In genomic region chr7:19632720-19633119, GRCm38 (mm10) we compare ENCODE assay signal across 37 mouse cellular contexts. TPM values are rescaled to one million over a fixed set of nuclear protein-coding genes. Genes with fewer than 3 reads are reported as not detected.
DNase-seq lines count a peak whose midpoint lies in the region; ATAC-seq and TF ChIP-seq lines count a peak whose summit lies in the region.
"Had no signal": no experiment of that assay in that cellular context is flagged by ENCODE, and none has a peak within 500 bp of the region (broad histone marks: within the 10 kb centered on the region; RNA-seq: fewer than 3 reads in every experiment).

No protein-coding gene starts in this region.

- peaks cover 4 to 13% of the 10 kb centered on the region in 2 experiments for H3K4me1 ChIP-seq in MEL (ENCODE audit: control insufficient read depth in 1 of 2, insufficient read depth in 2 of 2, low read length in 2 of 2)
- H3K4me1 ChIP-seq in liver, embryonic 11.5 days (replicated peaks; ENCODE audit: control insufficient read depth, insufficient read depth, low read length): peaks cover 24% of the 10 kb centered on the region
- H3K4me1 ChIP-seq in liver, embryonic 16.5 days (ENCODE audit: control insufficient read depth, low read depth, low read length): peaks cover 39% of the 10 kb centered on the region
- H3K4me1 ChIP-seq in hindbrain, embryonic 16.5 days (ENCODE audit: control insufficient read depth, insufficient read depth, low read depth, low read length): no peaks in the 10 kb centered on the region; the same call in 1 of the 2 replicates
- peaks cover 11% of the 10 kb centered on the region for H3K4me1 ChIP-seq in midbrain, embryonic 13.5 days (replicated peaks)
- H3K4me1 ChIP-seq: embryonic facial prominence, embryonic 12.5 days had no signal

- peak overlapping the region; percentile 17; the same call in 1 of the 2 replicates for H3K27ac ChIP-seq in MEL (ENCODE audit: control insufficient read depth, low read depth, low read length)
- peak overlapping the region; percentile 72 for H3K27ac ChIP-seq in liver, embryonic 11.5 days (ENCODE audit: low read depth, low read length)
- peak overlapping the region; percentile 50 for H3K27ac ChIP-seq in liver, embryonic 16.5 days (ENCODE audit: low read length)
- H3K27ac ChIP-seq in hindbrain, embryonic 16.5 days (ENCODE audit: low read depth, low read length): no peak overlapping the region
- no peak overlapping the region for H3K27ac ChIP-seq in midbrain, embryonic 13.5 days
- H3K27ac ChIP-seq: embryonic facial prominence, embryonic 12.5 days; forebrain, embryonic 12.5 days; hindbrain, embryonic 12.5 days; left cerebral cortex, adult 2 months; limb, embryonic 12.5 days; neural tube, embryonic 13.5 days had no signal

- ATAC-seq in liver, embryonic 11.5 days (replicated peaks; ENCODE audit: low FRiP score): peak; percentile 73
- ATAC-seq in liver, embryonic 16.5 days (ENCODE audit: low read depth): peak; percentile 47
- ATAC-seq in hindbrain, embryonic 16.5 days: no peak
- ATAC-seq in midbrain, embryonic 13.5 days: no peak
- ATAC-seq in activated CD4-positive, CD25-positive, alpha-beta regulatory T cell, adult 4 months: no peak
- ATAC-seq: forebrain, postnatal 0 days; intestine, embryonic 16.5 days; lung, postnatal 0 days had no signal

- no peak for TF ChIP-seq CTCF in MEL (IDR thresholded peaks at IDR 0.05 in 2 of 3, conservative IDR thresholded peaks at IDR 0.05 in 1 of 3; ENCODE audit: control insufficient read depth in 1 of 3, insufficient read depth in 1 of 3, low read depth in 2 of 3, low read length in 3 of 3, poor library complexity in 1 of 3, severe bottlenecking in 1 of 3)

- H3K4me3 ChIP-seq in MEL (ENCODE audit: control insufficient read depth in 1 of 2, insufficient read depth in 1 of 2, low read depth in 2 of 2, low read length in 2 of 2): no peak overlapping the region
- H3K4me3 ChIP-seq in liver, embryonic 11.5 days (ENCODE audit: low read depth, low read length): no peak overlapping the region
- H3K4me3 ChIP-seq in liver, embryonic 16.5 days (ENCODE audit: low read depth, low read length): no peak overlapping the region
- no peak overlapping the region for H3K4me3 ChIP-seq in hindbrain, embryonic 16.5 days (ENCODE audit: low read length)
- H3K4me3 ChIP-seq in midbrain, embryonic 13.5 days (replicated peaks): no peak overlapping the region
- H3K4me3 ChIP-seq: embryonic facial prominence, embryonic 12.5 days; forebrain, embryonic 12.5 days; hindbrain, embryonic 12.5 days; left cerebral cortex, adult 2 months; limb, embryonic 12.5 days; neural tube, embryonic 13.5 days had no signal

- no peaks in the 10 kb centered on the region; the same call in 1 of the 2 replicates for H3K79me2 ChIP-seq in MEL (ENCODE audit: control insufficient read depth, insufficient read depth, low read length, poor library complexity)

- DNase-seq in MEL (ENCODE audit: low read depth, low spot score): peak; percentile 76
- DNase-seq in c-Kit-positive CD71-positive TER-119-positive erythroid progenitor cells, embryonic 14.5 days (ENCODE audit: low spot score): peak; percentile 60
- no peak for DNase-seq in liver, embryonic 11.5 days (ENCODE audit: low spot score)
- no peak for DNase-seq in testis, postnatal 10 days (ENCODE audit: low spot score)
- DNase-seq: adrenal gland, adult 8-10 months; cerebellum, adult 11 months; cerebellum, adult 9-10 months; cerebellum, postnatal 36 days; forebrain, postnatal 0 days; gastrocnemius, postnatal 14 days; heart, postnatal 36 days; kidney, adult 9 months; kidney, postnatal 10 days; lung, adult 18-20 months; lung, postnatal 4 days; right cerebral cortex, postnatal 14 days; thymus, postnatal 14 days had no signal

- no peak for TF ChIP-seq POLR2A in MEL (IDR thresholded peaks at IDR 0.05; ENCODE audit: control insufficient read depth in 1 of 2, insufficient read depth in 1 of 2, low read depth in 1 of 2, low read length in 2 of 2, poor library complexity in 1 of 2)

- peak; percentile 72 to 82 for TF ChIP-seq EP300 in MEL (IDR thresholded peaks at IDR 0.05; ENCODE audit: low read depth in 1 of 2, low read length in 2 of 2)

- no peak for TF ChIP-seq RAD21 in MEL (IDR thresholded peaks at IDR 0.05; ENCODE audit: low read depth, low read length)

- H3K9me3 ChIP-seq in MEL (replicated peaks; ENCODE audit: insufficient read depth, low read length): no peaks in the 10 kb centered on the region
- no peaks in the 10 kb centered on the region for H3K9me3 ChIP-seq in liver, embryonic 11.5 days (ENCODE audit: control insufficient read depth, low read length)
- H3K9me3 ChIP-seq in liver, embryonic 16.5 days (replicated peaks; ENCODE audit: control insufficient read depth, low read length): no peaks in the 10 kb centered on the region
- H3K9me3 ChIP-seq in hindbrain, embryonic 16.5 days (ENCODE audit: control insufficient read depth, low read length): no peaks in the 10 kb centered on the region
- H3K9me3 ChIP-seq in midbrain, embryonic 13.5 days: no peaks in the 10 kb centered on the region
- H3K9me3 ChIP-seq: embryonic facial prominence, embryonic 12.5 days; forebrain, embryonic 12.5 days; heart, embryonic 10.5 days; hindbrain, embryonic 12.5 days; limb, embryonic 12.5 days; neural tube, embryonic 13.5 days had no signal

- no peak overlapping the region for H3K9ac ChIP-seq in MEL (ENCODE audit: control insufficient read depth, low read depth, low read length, poor library complexity, severe bottlenecking)
- H3K9ac ChIP-seq in liver, embryonic 11.5 days (ENCODE audit: low read depth, low read length): 0 out of 2 replicates have a peak overlapping the region, but pooled peaks have one; percentile 31
- no peak overlapping the region for H3K9ac ChIP-seq in liver, embryonic 16.5 days (ENCODE audit: low read depth, low read length)
- no peak overlapping the region for H3K9ac ChIP-seq in hindbrain, embryonic 16.5 days (ENCODE audit: low read depth, low read length)
- H3K9ac ChIP-seq in midbrain, embryonic 13.5 days (replicated peaks): no peak overlapping the region
- H3K9ac ChIP-seq: embryonic facial prominence, embryonic 12.5 days; forebrain, embryonic 12.5 days; forebrain, postnatal 0 days; hindbrain, embryonic 12.5 days; limb, embryonic 12.5 days; neural tube, embryonic 13.5 days had no signal

- peak overlapping the region; percentile 45 for H3K4me2 ChIP-seq in liver, embryonic 11.5 days
- peak overlapping the region; percentile 24 for H3K4me2 ChIP-seq in liver, embryonic 16.5 days (ENCODE audit: low read depth, low read length)
- no peak overlapping the region for H3K4me2 ChIP-seq in hindbrain, embryonic 16.5 days (ENCODE audit: low read length)
- H3K4me2 ChIP-seq in midbrain, embryonic 13.5 days (replicated peaks): no peak overlapping the region
- H3K4me2 ChIP-seq: embryonic facial prominence, embryonic 12.5 days; forebrain, embryonic 12.5 days; hindbrain, embryonic 12.5 days; limb, embryonic 12.5 days; midbrain, embryonic 11.5 days; neural tube, embryonic 13.5 days had no signal

- peaks cover 3 to 11% of the 10 kb centered on the region in 2 experiments for H3K36me3 ChIP-seq in MEL (ENCODE audit: control insufficient read depth in 1 of 2, insufficient read depth in 2 of 2, low read length in 2 of 2)
- H3K36me3 ChIP-seq in liver, embryonic 11.5 days (ENCODE audit: control insufficient read depth, insufficient read depth, low read length): peaks cover 37% of the 10 kb centered on the region
- H3K36me3 ChIP-seq in liver, embryonic 16.5 days (ENCODE audit: control insufficient read depth, insufficient read depth): peaks cover 31% of the 10 kb centered on the region
- H3K36me3 ChIP-seq in hindbrain, embryonic 16.5 days (ENCODE audit: control insufficient read depth, insufficient read depth, low read length): peaks cover 44% of the 10 kb centered on the region
- H3K36me3 ChIP-seq in midbrain, embryonic 13.5 days: peaks cover 60% of the 10 kb centered on the region

- H3K27me3 ChIP-seq in MEL (ENCODE audit: control insufficient read depth in 1 of 2, insufficient read depth in 2 of 2, low read length in 2 of 2): no peaks in the 10 kb centered on the region
- no peaks in the 10 kb centered on the region for H3K27me3 ChIP-seq in liver, embryonic 11.5 days (replicated peaks; ENCODE audit: control insufficient read depth, insufficient read depth, low read length)
- no peaks in the 10 kb centered on the region for H3K27me3 ChIP-seq in liver, embryonic 16.5 days (ENCODE audit: control insufficient read depth, insufficient read depth, low read depth, low read length)
- H3K27me3 ChIP-seq in hindbrain, embryonic 16.5 days (replicated peaks; ENCODE audit: control insufficient read depth, insufficient read depth, low read length): no peaks in the 10 kb centered on the region
- H3K27me3 ChIP-seq in midbrain, embryonic 13.5 days: no peaks in the 10 kb centered on the region
- H3K27me3 ChIP-seq: embryonic facial prominence, embryonic 12.5 days; forebrain, embryonic 12.5 days; limb, embryonic 12.5 days; neural tube, embryonic 13.5 days had no signal

RNA-seq across cellular contexts. Expression of gene Relb, which starts 3.5 kb away (rescaled TPM):
- 4.6 and 6.2 TPM in 2 replicates for total RNA-seq in MEL (2012; rRNA removed)
- 1 to 10 TPM in 1 of 2 experiments, not detected in 1; 7.7 TPM for polyA plus RNA-seq in MEL (2012; ENCODE audit: insufficient read depth in 1 of 2, insufficient read length in 2 of 2, low read depth in 1 of 2, low replicate concordance in 2 of 2, missing spikeins in 1 of 2)
- polyA plus RNA-seq in liver, embryonic 11.5 days (2014; fragmentation: Nextera tagmentation; extraction: Ambion mirVana): 2.0 and 2.3 TPM in 2 replicates
- 1.5 and 1.7 TPM in 2 replicates for polyA plus RNA-seq in liver, embryonic 16.5 days (2015; fragmentation: Nextera tagmentation; extraction: Ambion mirVana)
- polyA plus RNA-seq in hindbrain, embryonic 16.5 days (2015; fragmentation: Nextera tagmentation; extraction: Ambion mirVana): 6.7 and 6.9 TPM in 2 replicates
- 3.8 and 4.1 TPM in 2 replicates for polyA plus RNA-seq in midbrain, embryonic 13.5 days (2015; fragmentation: Nextera tagmentation; extraction: Ambion mirVana)
- polyA plus RNA-seq in activated CD4-positive, CD25-positive, alpha-beta regulatory T cell, adult 4 months (2017; shearing (Covaris generic)): 10 to 100 TPM; 12.6 to 14.5 TPM

RNA-seq across cellular contexts. Expression of gene Clasrp, which starts 28.4 kb away (rescaled TPM):
- total RNA-seq in MEL (2012; rRNA removed): 29.9 and 31.1 TPM in 2 replicates
- polyA plus RNA-seq in MEL (2012; ENCODE audit: insufficient read depth in 1 of 2, insufficient read length in 2 of 2, low read depth in 1 of 2, low replicate concordance in 2 of 2, missing spikeins in 1 of 2): 10 to 100 TPM in 1 of 2 experiments, not detected in 1; 62.2 TPM
- 33.4 and 45.5 TPM in 2 replicates for polyA plus RNA-seq in liver, embryonic 11.5 days (2014; fragmentation: Nextera tagmentation; extraction: Ambion mirVana)
- polyA plus RNA-seq in liver, embryonic 16.5 days (2015; fragmentation: Nextera tagmentation; extraction: Ambion mirVana): 9.4 and 11.4 TPM in 2 replicates
- 54.1 and 54.4 TPM in 2 replicates for polyA plus RNA-seq in hindbrain, embryonic 16.5 days (2015; fragmentation: Nextera tagmentation; extraction: Ambion mirVana)
- polyA plus RNA-seq in midbrain, embryonic 13.5 days (2015; fragmentation: Nextera tagmentation; extraction: Ambion mirVana): 54.0 and 65.0 TPM in 2 replicates
- 1 to 10 TPM; 8.4 to 9.7 TPM for polyA plus RNA-seq in activated CD4-positive, CD25-positive, alpha-beta regulatory T cell, adult 4 months (2017; shearing (Covaris generic))

RNA-seq across cellular contexts. Expression of gene Clptm1, which starts 32.1 kb away (rescaled TPM):
- total RNA-seq in MEL (2012; rRNA removed): 55.5 and 58.5 TPM in 2 replicates
- 100 to 1,000 TPM in 1 of 2 experiments, 10 to 100 TPM in 1; 62.4 to 102 TPM for polyA plus RNA-seq in MEL (2012; ENCODE audit: insufficient read depth in 1 of 2, insufficient read length in 2 of 2, low read depth in 1 of 2, low replicate concordance in 2 of 2, missing spikeins in 1 of 2)
- polyA plus RNA-seq in liver, embryonic 11.5 days (2014; fragmentation: Nextera tagmentation; extraction: Ambion mirVana): 89.9 and 94.9 TPM in 2 replicates
- polyA plus RNA-seq in liver, embryonic 16.5 days (2015; fragmentation: Nextera tagmentation; extraction: Ambion mirVana): 36.2 and 42.7 TPM in 2 replicates
- polyA plus RNA-seq in hindbrain, embryonic 16.5 days (2015; fragmentation: Nextera tagmentation; extraction: Ambion mirVana): 138 and 140 TPM in 2 replicates
- polyA plus RNA-seq in midbrain, embryonic 13.5 days (2015; fragmentation: Nextera tagmentation; extraction: Ambion mirVana): 86.6 and 97.5 TPM in 2 replicates
- polyA plus RNA-seq in activated CD4-positive, CD25-positive, alpha-beta regulatory T cell, adult 4 months (2017; shearing (Covaris generic)): 10 to 100 TPM; 35.4 to 40.9 TPM

RNA-seq across cellular contexts. Expression of gene Apoc2, which starts 45.0 kb away (rescaled TPM):
- not detected in 2 replicates for total RNA-seq in MEL (2012; rRNA removed)
- polyA plus RNA-seq in MEL (2012; ENCODE audit: insufficient read depth in 1 of 2, insufficient read length in 2 of 2, low read depth in 1 of 2, low replicate concordance in 2 of 2, missing spikeins in 1 of 2): not detected
- 235 and 244 TPM in 2 replicates for polyA plus RNA-seq in liver, embryonic 11.5 days (2014; fragmentation: Nextera tagmentation; extraction: Ambion mirVana)
- 1,344 and 1,420 TPM in 2 replicates for polyA plus RNA-seq in liver, embryonic 16.5 days (2015; fragmentation: Nextera tagmentation; extraction: Ambion mirVana)
- not detected in 2 replicates for polyA plus RNA-seq in hindbrain, embryonic 16.5 days (2015; fragmentation: Nextera tagmentation; extraction: Ambion mirVana)
- polyA plus RNA-seq in midbrain, embryonic 13.5 days (2015; fragmentation: Nextera tagmentation; extraction: Ambion mirVana): 0.23 TPM in 1 of 2 replicates, not detected in the other
- not detected for polyA plus RNA-seq in activated CD4-positive, CD25-positive, alpha-beta regulatory T cell, adult 4 months (2017; shearing (Covaris generic))
- total RNA-seq: heart, postnatal 36 days; layer of hippocampus, postnatal 10 days; left cerebral cortex, adult 2 months; left cerebral cortex, postnatal 25 days had no signal
- polyA plus RNA-seq: forebrain, embryonic 12.5 days; hindbrain, embryonic 12.5 days; limb, embryonic 12.5 days; midbrain, embryonic 11.5 days had no signal

RNA-seq across cellular contexts. Expression of gene Gm44805, which starts 48.5 kb away (rescaled TPM):
- not detected in 2 replicates for total RNA-seq in MEL (2012; rRNA removed)
- polyA plus RNA-seq in MEL (2012; ENCODE audit: insufficient read depth in 1 of 2, insufficient read length in 2 of 2, low read depth in 1 of 2, low replicate concordance in 2 of 2, missing spikeins in 1 of 2): not detected
- polyA plus RNA-seq in liver, embryonic 11.5 days (2014; fragmentation: Nextera tagmentation; extraction: Ambion mirVana): not detected in 2 replicates
- polyA plus RNA-seq in liver, embryonic 16.5 days (2015; fragmentation: Nextera tagmentation; extraction: Ambion mirVana): 20.6 and 35.3 TPM in 2 replicates
- polyA plus RNA-seq in hindbrain, embryonic 16.5 days (2015; fragmentation: Nextera tagmentation; extraction: Ambion mirVana): not detected in 2 replicates
- polyA plus RNA-seq in midbrain, embryonic 13.5 days (2015; fragmentation: Nextera tagmentation; extraction: Ambion mirVana): not detected in 2 replicates
- polyA plus RNA-seq in activated CD4-positive, CD25-positive, alpha-beta regulatory T cell, adult 4 months (2017; shearing (Covaris generic)): not detected
- total RNA-seq: forebrain, postnatal 0 days; gastrocnemius, postnatal 14 days; granulocyte monocyte progenitor cell, adult 5-6 weeks; heart, postnatal 36 days; layer of hippocampus, postnatal 10 days; left cerebral cortex, adult 2 months; left cerebral cortex, postnatal 25 days had no signal
- polyA plus RNA-seq: embryonic facial prominence, embryonic 12.5 days; forebrain, embryonic 12.5 days; forebrain, postnatal 0 days; heart, embryonic 10.5 days; hindbrain, embryonic 12.5 days; intestine, embryonic 16.5 days; limb, embryonic 12.5 days; lung, postnatal 0 days; midbrain, embryonic 11.5 days; neural tube, embryonic 13.5 days; stomach, embryonic 14.5 days; testis, adult 2 months; urinary bladder, adult 2 months had no signal

Comparison
In these comparisons a context has a peak if more than half of its experiments do, and no peak if none do; other contexts are left out.
1. DNase-seq: peak in MEL (single experiment) and c-Kit-positive CD71-positive TER-119-positive erythroid progenitor cells, embryonic 14.5 days (single experiment); none in liver, embryonic 11.5 days (single experiment) and testis, postnatal 10 days (single experiment).
2. H3K27ac ChIP-seq: peak in MEL (single experiment), liver, embryonic 11.5 days (single experiment) and liver, embryonic 16.5 days (single experiment); none in hindbrain, embryonic 16.5 days (single experiment) and midbrain, embryonic 13.5 days (single experiment).
3. ATAC-seq: peak in liver, embryonic 11.5 days (single experiment) and liver, embryonic 16.5 days (single experiment); none in hindbrain, embryonic 16.5 days (single experiment), midbrain, embryonic 13.5 days (single experiment) and activated CD4-positive, CD25-positive, alpha-beta regulatory T cell, adult 4 months (single experiment).
4. H3K4me2 ChIP-seq: peak in liver, embryonic 11.5 days (single experiment) and liver, embryonic 16.5 days (single experiment); none in hindbrain, embryonic 16.5 days (single experiment) and midbrain, embryonic 13.5 days (single experiment).